Mouse (Mus musculus): ENCODE data around the gene Hsd3b7.

- TF ChIP-seq CTCF (IDR thresholded peaks at IDR 0.05; ENCODE audit: control insufficient read depth, insufficient read depth, insufficient replicate concordance, low read depth, low read length) = no peak
- TF ChIP-seq POLR2A (IDR thresholded peaks at IDR 0.05; ENCODE audit: control insufficient read depth, low read depth, low read length) = no peak
Measured at GRCm38 (mm10) chr7:127808821-127809220, 8.4 kb downstream of the Hsd3b7 start.

Measured in testis, adult 2 months (tissue).